Mouse (Mus musculus) thymus, postnatal 14 days (tissue): ENCODE data around the gene Ccdc103.
A peak's percentile ranks its signal among the peaks of the same experiment; 100 is the strongest.

ENCODE experiments used
- DNase-seq: peaks from one replicate; pipeline ENCODE4 v3.0.0; 2021

Gene Ccdc103

DNA sequence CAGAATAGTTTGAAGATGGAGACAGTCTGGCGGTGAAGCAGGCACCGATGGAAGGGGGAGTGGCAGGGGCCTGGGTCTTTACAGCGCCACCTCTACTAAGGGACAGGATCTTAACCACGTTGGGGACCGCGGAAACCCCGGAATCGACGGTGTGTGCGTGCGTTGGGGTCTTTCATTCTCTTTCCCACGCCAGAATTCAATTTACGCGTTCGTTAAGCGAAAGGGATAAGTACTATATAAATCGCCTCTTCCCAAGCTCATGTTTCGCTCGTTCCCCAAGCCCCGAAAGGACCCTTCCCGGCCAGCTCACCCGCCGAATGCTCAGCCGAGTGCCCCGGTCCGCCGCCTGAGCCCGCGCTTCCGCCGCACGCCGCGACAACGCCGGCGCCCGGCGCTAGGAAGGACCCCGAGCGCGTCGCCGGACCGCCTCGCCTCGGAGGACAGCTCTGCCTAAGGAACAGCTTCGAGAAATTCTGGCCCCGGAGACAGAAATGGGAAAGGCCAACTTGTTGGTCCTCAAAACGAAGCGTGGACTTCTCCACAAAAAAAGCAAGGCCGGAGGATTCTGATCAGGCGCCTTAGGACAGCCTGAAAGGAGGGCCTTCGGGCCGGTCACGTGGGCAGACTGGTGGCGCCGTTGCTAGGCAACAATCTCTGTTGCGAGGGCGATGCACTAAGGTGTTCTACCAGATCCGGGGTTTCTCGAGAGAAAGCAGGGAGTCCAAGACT is at the start of gene Ccdc103, which contains the start of gene Eftud2:
Ccdc103 (plus strand) TSS at position 620 of the 729 bp plus-strand sequence.
Eftud2 (minus strand) TSS at position 401 of the 729 bp plus-strand sequence.
- peak; percentile 93 for DNase-seq

DNA sequence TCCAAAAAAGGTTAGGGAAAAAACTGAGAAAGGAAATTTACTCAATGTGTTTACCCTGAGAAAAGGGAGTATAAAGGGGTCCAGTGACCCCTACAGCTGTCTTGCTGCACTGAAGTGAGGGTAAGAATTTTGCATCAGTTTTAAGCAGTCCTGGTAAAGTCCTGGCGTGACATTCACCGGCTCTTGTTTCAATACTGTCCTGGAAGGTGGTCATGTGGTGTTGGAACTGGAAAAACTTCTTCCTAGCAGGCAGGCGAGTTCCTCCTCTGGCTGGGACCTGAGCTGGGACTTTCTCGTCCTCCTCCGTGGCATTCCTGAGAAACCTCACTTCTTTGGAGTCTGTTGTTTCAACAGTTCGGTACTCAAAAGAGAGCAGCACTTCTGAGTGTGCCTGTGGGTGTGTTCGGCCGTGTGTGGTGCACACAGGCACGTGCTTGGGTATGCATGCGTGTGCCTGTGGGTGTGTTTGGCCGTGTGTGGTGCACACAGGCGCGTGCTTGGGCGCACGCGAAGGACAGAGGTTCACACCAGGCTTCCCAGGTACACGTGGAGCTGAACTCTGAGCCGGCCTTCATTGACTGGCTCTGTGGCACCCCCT is 48.2 kb upstream of the Ccdc103 start:
- DNase-seq = no peak

DNA sequence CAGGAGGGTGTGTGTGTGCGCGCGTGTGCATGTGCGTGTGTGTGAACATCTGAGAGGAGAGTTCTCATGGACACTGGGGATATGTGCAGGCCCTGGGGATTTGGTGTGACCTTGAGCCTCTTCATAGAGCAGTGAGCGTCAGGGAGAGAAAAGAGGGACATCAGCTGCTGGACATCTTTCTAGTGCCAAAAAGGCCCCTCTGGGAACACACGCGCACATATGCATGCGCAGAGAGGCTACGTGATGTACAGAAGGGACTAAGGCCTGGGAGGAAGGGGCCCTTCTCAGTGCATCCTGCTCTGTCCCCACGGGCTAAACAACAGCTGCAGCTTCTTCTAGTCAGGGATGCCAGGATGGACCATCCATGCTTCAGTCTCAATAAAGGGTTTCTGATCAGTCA is 46.8 kb upstream of the Ccdc103 start:
- DNase-seq = no peak

DNA sequence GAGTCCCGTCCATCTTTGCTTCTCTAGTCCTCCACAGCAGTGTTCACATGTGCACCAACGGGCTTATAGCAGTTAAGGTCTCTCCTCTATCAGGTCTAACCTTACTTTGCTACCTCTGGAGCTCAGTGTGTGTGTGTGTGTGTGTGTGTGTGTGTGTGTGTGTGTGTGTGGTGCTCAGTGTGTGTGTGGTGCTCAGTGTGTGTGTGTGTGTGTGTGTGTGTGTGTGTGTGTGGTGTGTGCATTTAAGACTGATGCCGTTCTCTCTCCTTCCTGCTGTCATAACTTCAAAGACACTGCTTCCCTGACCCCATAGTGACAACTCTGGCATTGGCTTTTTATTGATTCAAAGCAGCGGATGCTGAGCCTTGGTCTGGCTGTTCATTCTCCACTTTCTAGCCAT is 45.5 kb upstream of the Ccdc103 start, which contains the start of gene Higd1b:
Higd1b (plus strand) TSS at position 301 of the 400 bp plus-strand sequence.
- no peak for DNase-seq

DNA sequence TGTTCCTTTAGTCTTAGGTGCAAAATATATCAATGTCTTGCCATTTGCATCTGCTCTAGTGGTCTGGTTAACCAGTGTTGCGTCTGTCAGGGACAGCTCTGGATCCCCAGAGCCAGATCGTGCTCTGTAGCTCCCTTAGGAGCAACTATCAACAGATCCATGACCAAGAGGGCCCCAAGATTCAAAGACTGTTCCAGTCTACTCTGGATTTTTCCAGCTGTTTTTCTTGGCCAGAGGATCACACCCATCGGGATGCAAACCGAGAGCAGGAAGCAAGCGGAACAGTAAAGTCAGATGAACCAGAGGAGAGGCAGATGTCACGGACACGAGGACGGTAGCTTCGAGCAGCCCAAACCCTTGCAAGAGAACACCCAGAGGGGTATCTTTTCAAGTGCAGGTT is 44.9 kb upstream of the Ccdc103 start:
- no peak for DNase-seq

DNA sequence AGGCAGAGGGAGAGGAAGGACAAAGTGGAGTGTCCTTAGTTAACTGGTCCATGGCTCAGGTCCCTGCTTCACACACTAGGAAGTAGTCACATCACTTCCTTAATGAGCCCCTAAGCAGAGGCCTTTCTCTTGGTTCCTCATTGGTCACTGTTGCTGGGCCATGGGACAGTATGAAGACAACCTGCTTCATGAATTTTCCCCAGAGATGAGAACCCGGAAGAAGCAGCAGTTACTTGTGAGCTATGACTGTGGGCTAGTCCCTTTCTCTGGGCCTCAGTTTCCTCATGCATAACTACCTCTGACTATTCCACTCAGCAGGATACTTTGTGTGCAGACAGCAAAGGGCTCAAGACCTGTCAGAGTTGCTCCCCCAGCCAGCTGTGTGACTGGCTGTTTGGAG is 43.6 kb upstream of the Ccdc103 start:
- no peak for DNase-seq

DNA sequence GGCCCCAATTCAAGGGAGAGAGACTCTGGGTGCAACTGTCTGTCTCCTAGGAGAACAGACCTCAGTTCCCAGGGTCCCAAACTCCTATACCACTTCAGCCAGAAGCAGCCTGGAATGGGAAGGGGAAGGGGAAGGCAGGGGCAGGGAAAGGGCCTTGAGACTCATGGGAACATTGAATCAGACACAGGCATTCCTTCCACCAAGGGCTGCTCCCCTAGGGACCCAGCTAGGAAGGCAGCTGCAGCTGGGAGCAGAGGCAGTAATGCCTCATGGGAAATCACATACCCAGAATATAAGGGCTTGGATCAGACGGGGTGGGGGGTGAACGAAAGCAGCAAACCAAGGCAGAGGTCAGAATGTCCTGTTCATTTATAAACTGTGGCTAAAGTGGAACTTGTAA is 42.9 kb upstream of the Ccdc103 start:
- no peak for DNase-seq

DNA sequence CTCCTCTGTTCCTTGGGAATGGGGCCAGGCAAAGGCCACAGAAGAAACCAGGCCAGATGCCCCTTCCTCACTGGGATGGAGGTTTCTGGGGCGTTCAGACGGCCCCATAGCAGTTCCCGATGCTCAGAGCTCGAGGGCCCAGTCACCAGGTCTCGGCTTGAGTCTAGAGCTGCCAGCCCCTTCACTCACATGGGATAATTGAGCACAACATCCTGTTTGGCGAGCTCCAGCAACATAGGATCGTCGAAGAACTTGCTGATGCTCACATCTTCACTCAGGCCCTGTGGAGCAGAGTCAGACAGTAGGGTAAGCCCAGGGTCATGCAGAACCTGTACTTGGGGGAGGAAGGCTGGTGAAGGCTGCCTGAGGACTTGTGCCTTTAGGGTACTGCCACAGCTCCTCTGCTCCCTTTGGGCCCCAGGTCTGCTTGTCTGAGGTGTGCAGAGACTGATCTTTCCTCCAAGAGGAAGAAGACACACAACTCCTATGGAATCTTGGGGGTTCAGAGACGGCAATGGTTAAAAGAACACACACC is 42.3 kb upstream of the Ccdc103 start:
- DNase-seq = no peak

DNA sequence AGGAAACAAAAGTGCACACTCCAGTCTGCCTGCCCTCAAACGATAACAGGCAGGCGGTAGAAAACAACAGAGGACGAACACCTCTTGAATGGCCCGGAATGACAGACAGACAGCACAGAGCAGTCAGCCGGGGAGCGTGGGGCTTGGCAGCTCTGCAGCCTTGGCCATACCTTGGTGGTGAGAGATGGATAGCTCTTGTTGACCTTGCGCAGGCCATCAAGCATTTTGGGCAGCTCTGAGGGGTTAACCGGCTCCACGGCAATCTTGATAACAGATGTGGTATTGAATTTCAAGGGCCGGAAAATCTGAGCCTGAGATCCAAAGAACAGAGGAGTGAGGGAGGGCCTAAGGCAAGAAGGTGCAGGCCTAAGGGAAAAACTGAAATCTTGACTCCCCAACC is 35.1 kb upstream of the Ccdc103 start:
- DNase-seq = no peak

DNA sequence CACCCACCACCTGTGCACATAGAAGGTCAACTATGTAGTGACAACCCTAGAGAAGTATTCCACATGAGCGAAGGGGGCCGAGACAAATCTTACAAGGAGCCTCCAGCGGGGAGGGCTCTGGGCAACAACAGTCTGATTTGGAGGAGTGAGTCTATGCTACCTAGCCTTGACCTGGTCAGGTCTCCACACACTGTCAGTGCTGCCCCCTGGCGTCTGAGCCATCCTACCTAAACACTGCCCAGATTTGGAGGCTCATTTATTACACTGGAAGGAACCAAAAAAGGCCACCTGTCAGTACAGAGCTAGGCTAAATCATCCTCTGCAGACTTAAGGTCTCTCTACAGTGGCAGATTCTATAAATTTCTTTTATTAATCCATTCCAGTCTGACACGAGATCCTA is 29.1 kb upstream of the Ccdc103 start:
- DNase-seq = peak; percentile 62

DNA sequence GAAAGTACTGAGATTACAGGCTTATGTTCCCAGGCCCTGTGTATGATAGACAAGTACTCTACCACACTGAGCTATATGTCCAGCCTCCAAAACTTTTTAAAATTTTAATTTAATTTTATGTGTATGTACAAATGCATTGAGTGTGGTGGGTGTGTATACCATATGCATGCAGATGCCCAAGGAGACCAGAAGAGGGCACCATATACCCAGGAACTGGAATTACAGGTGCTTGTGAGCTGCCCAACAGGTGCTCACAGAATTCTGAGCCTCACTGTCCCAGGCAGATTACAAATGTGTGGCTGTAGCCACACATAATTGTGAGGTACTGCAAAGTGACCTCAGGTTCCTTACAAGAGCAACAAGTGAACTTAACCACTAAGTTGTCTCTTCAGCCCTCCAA is 27.2 kb upstream of the Ccdc103 start:
- DNase-seq = peak; percentile 17

DNA sequence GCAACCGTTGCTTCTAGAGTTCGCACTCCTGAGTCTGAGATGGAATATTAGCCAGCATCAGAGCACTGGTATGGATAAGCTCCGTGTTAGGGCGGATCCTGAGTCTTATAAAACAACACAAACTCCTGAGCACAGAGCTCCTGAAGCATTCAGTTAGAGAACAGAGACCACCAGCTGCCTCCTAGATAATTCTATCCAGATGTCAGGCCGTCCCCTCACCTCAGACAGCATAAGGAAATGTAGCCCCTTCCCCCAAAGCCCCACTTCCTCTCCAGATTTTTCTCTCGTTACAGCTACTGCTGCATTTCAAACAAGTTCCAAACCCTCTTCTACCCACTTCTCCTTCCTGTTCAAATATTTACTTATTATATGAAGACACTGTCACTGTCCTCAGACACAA is 25.1 kb upstream of the Ccdc103 start:
- no peak for DNase-seq

DNA sequence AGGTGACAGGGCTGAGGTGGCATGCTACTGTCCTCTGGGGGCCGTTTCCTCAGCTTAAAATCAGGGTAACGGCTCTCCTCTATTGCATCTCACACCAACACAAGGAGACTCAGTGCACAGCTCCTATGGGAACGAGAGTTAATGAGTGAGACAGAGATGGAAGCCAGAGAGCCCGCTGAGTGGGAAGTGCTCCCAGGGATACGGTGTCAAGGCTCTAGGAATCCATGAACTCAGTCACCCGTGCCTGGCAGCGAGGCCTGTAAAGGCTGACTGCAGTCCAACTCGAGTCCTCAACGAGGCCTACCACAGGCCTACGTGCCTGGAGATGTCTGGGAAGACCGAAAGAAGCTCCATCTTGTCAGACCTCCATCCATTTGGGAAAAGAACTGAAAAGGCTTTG is 22.1 kb upstream of the Ccdc103 start:
- no peak for DNase-seq

DNA sequence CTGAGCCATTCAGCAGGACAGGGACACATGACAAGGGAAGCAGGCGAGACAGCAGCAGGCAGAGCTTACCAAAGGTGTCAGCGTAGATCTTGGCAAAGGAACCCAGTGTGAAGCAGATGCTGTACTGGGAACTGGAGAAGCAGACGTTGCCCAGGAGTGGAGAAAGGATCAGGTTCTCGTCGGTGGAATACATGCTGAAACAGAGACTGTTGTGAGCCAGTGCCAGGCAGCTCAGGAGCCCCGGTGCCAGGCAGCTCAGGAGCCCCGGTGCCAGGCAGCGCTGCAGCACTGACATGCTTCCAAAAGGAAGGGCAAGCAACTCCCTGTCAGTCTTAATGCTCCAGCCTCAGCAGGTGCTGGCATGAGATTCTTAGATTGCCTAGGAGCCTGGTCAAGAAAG is 21.1 kb upstream of the Ccdc103 start:
- DNase-seq = no peak

DNA sequence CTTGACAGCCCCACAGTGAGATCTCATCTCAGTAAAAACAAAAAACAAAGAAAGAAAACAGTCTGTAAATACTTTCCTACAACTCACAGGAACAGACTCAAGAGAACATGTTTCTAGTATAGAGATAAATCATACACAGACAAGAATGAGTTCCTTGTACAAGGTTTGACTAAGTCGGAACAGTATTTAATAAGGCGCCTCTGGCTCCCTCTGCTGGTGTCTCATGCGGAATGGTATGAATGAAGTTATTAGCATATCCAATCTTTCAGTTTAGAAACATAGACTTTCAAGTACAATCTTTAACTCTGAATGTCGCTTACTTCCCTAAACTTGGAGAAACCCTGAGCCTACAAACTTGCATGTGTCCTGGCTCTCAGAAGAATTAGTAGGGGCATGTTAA is 16.7 kb upstream of the Ccdc103 start:
- peak; percentile 63 for DNase-seq

DNA sequence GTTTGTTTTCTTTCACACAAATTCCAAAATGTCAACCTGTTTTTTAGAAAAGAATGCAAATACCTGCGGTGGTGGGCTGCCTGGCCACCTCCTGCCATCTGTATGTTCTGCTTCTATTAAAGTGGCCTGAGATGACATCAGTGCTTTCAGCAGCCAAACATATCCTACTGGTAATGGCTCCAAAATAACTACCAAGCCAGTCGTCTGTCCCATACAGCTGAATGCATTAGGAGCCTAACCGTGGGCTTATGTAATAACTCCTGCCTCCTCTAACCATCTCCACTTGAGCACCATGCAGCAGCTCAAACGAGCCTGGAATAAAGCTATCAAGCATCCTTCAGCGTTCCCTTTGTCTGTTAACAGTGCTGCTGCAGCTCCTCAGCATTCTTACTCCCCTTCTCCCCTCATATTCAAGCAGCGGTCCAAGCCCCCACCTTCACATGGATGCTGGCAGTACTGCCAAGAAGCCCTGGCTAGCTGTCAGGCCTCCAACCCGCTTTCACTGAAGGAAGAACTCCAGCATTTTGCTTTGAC is 6.1 kb upstream of the Ccdc103 start:
- no peak for DNase-seq

DNA sequence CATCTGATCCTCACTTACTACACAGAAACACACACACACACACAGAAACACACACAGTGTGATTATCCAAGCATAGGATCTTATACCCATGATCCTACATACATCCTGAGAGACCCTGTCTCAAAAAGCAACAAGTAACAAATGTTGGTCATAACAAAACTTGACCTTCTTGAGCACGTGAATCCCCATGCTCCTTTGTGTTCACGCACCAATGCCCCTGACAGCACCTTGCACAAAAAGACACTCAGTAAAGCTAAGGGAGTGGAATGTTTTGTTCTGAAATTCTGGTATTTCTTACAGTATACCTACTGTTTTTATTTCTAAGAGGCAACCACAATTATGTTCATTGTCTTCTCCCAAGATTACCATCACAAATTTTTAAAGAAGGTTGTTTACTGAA is 1.4 kb upstream of the Ccdc103 start:
- DNase-seq = no peak

DNA sequence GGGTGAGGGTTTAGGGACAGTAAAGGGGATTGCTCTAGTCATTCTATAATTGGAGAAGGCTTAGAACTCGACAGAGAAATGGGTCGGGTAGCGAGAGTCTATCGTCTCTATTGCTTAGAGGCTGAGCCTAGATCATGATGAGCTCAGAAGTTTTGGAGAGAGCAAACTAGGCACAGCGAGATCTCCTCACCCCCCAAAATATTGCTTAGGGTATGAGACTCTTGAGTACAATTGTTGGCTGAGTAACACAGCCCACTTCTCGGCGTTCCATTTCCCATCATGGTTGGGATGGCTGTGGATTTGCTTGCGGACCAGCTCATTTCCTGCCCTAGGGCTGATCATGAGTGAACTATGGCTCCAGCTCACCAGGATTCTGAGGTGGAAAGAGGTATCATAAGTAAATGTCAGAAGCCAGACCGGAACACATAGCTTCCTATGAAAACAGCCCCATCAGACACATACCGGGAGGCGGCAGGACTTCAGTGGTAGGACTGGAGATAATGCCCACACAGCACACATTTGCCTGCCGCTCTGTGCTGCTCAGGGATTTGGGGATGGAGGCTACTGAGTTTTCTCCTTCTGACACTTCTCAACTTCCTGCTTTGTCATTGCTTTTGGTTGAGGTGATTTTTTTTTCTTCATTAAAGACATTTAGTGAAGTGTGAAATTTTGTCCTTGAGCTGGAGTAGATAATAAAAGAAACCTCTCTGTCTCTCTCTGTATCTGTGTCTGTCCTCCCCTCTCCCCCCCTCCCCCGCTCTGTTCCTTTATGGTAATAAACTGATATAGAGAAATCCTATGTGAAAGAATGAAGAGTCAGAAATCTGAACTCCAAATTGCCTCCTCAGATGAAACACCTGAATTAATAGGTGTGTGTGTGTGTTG is 552 bp downstream of the Ccdc103 start:
- peak; percentile 17 for DNase-seq

DNA sequence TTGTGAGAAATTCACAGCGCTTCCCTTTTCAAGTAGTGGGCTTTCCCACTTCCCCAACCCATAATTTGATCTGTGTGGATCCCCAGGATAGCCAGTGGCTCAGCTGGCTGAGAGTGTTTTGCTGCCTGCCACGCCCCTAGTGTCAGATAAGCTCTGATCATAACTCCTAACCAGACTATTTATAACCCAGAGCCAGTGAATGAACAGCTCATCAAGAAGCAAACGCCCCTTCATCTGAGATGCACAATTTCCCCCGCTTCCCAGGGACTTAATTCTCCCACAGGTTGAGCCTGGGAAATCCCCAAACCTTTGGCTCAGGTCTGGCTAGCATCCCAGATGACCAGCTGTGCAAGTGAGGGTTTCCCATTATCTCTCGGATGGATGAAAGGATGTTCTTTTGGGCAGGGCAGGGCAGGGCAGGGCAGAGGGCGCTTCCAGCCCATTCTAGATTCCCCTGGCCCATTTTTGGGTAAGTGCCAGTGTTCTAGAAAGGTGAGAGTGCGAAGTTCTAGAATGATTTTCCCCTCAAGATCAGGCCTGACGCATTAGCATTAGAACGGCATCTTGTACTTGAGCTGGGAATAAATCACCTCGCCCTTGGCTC is 3.7 kb downstream of the Ccdc103 start, which contains the start of gene Fam187a:
Fam187a (plus strand) TSS at position 554 of the 604 bp plus-strand sequence.
- no peak for DNase-seq

DNA sequence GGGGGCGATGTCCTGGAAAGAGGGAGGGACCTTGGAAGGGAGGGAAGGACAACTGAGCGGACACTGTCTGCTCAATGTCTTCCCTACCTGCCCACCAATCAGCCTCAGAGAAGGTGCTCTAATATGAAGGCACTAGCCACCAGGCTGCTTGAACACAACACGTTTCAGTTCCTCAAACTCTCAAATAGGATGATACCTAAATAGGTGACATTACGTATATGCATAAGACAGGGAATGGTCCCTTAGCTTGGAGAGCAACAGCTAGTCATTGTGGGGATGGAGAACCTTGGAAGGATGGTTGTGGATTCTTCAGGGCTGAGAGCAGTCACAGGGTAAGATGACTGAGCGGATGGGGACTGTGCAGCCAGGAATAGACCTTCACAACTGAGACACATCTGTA is 6.4 kb downstream of the Ccdc103 start:
- DNase-seq = no peak

DNA sequence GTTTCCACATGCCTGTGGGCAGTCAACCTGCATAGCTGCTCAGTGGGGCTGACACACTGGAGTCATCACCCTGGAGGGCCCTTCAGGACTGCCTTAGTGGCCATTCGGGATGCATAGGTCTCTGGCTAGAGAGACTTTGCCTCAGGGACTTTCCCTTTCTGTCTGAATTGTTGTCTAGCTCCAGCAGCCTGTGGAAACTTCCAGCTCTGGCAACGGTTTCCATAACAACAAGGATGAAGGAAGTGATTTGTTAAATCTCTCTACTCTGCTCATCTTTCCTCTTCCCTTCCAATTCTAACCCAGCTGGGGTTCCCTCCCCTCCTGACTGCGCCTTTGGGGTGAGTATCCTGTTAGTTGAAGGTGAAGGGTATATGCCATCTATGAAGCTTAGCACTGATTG is 7.1 kb downstream of the Ccdc103 start:
- DNase-seq = no peak

DNA sequence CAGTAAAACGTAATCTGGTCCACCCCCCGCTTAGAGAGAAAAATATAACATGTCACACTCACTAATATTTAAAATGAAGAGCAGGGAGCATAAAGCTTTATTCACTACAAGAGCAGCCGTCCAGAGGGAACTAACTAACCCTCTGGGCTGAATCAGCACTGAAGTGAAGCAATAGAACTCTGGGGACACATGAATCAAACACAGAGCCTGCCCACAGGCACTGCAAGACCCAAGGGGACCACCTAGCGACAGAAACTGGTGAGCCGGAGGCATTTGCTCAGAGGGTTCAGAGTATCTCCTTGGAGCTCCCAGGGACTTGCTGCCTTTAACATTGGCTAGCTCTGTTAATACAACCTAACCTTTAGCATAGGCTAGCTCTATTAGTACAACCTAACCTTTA is 9.1 kb downstream of the Ccdc103 start:
- no peak for DNase-seq
